ENCODE assay signal across 39 mouse cellular contexts in genomic region chr8:104806127-104806526, GRCm38 (mm10). TPM values are rescaled to one million over a fixed set of nuclear protein-coding genes. Genes with fewer than 3 reads are reported as not detected.
DNase-seq lines count a peak whose midpoint lies in the region; ATAC-seq lines count a peak whose summit lies in the region.
"Had no signal": no experiment of that assay in that cellular context is flagged by ENCODE, and none has a peak within 500 bp of the region (broad histone marks: within the 10 kb centered on the region; RNA-seq: fewer than 3 reads in every experiment).

No protein-coding gene starts in this region.

- H3K4me3 ChIP-seq in forebrain, embryonic 10.5 days, result no peak overlapping the region
- no peak overlapping the region for H3K4me3 ChIP-seq in forebrain, embryonic 12.5 days (replicated peaks)
- H3K4me3 ChIP-seq in midbrain, embryonic 12.5 days, result no peak overlapping the region
- H3K4me3 ChIP-seq in midbrain, embryonic 15.5 days, result no peak overlapping the region
- H3K4me3 ChIP-seq: embryonic facial prominence, embryonic 13.5 days; erythroblast, embryonic 14.5 days; forebrain, embryonic 15.5 days; gastrocnemius, adult 2 months; heart, embryonic 12.5 days; limb, embryonic 12.5 days; liver, embryonic 15.5 days; neural tube, embryonic 13.5 days had no signal

- H3K4me2 ChIP-seq in forebrain, embryonic 12.5 days, result no peak overlapping the region
- no peak overlapping the region for H3K4me2 ChIP-seq in midbrain, embryonic 12.5 days (replicated peaks)
- H3K4me2 ChIP-seq in midbrain, embryonic 15.5 days, result no peak overlapping the region
- H3K4me2 ChIP-seq: embryonic facial prominence, embryonic 13.5 days; forebrain, embryonic 15.5 days; heart, embryonic 12.5 days; hindbrain, embryonic 14.5 days; limb, embryonic 12.5 days; liver, embryonic 15.5 days; lung, embryonic 14.5 days; neural tube, embryonic 13.5 days had no signal

- H3K4me1 ChIP-seq in forebrain, embryonic 10.5 days, result peaks cover 20% of the 10 kb centered on the region
- H3K4me1 ChIP-seq in forebrain, embryonic 12.5 days, result peaks cover 4% of the 10 kb centered on the region
- peaks cover 4% of the 10 kb centered on the region; the same call in 1 of the 2 replicates for H3K4me1 ChIP-seq in midbrain, embryonic 12.5 days
- H3K4me1 ChIP-seq in midbrain, embryonic 15.5 days, result peaks cover 3% of the 10 kb centered on the region; the same call in 1 of the 2 replicates
- H3K4me1 ChIP-seq: embryonic facial prominence, embryonic 13.5 days; forebrain, embryonic 15.5 days; heart, embryonic 12.5 days; limb, embryonic 12.5 days; neural tube, embryonic 13.5 days had no signal

- H3K27me3 ChIP-seq in forebrain, embryonic 10.5 days (ENCODE audit: poor library complexity, severe bottlenecking), result no peaks in the 10 kb centered on the region
- H3K27me3 ChIP-seq in forebrain, embryonic 12.5 days, result no peaks in the 10 kb centered on the region
- H3K27me3 ChIP-seq in midbrain, embryonic 12.5 days, result no peaks in the 10 kb centered on the region
- no peaks in the 10 kb centered on the region for H3K27me3 ChIP-seq in midbrain, embryonic 15.5 days (replicated peaks)
- H3K27me3 ChIP-seq: CH12.LX; embryonic facial prominence, embryonic 13.5 days; forebrain, embryonic 15.5 days; heart, embryonic 12.5 days; limb, embryonic 12.5 days; liver, embryonic 15.5 days; neural tube, embryonic 13.5 days had no signal

- peak; percentile 26 to 38 for DNase-seq in cerebellum, postnatal 10 days
- DNase-seq in cerebellum, adult 9-11 months, result no peak
- peak; percentile 18 for DNase-seq in forebrain, embryonic 10.5 days (ENCODE audit: extremely low spot score, low spot score)
- DNase-seq in thymus, postnatal 0 days (ENCODE audit: low spot score), result no peak
- no peak for DNase-seq in frontal cortex, postnatal 14 days (ENCODE audit: low spot score in 2 of 2)
- DNase-seq: adrenal gland, adult 2 months; adrenal gland, postnatal 36 days; cerebellum, adult 2 months; gastrocnemius, adult 2 months; gastrocnemius, postnatal 36 days; heart, adult 18-20 months; heart, postnatal 4 days; kidney, adult 9 months; kidney, postnatal 10 days; layer of hippocampus, adult 9-11 months; lung, embryonic 14.5 days; lung, postnatal 14 days; right cerebral cortex, postnatal 4 days; thymus, adult 18-20 months; thymus, postnatal 36 days had no signal

- no peak overlapping the region for H3K9ac ChIP-seq in forebrain, embryonic 12.5 days
- H3K9ac ChIP-seq in midbrain, embryonic 12.5 days (replicated peaks), result no peak overlapping the region
- H3K9ac ChIP-seq in midbrain, embryonic 15.5 days, result no peak overlapping the region
- H3K9ac ChIP-seq: embryonic facial prominence, embryonic 13.5 days; forebrain, embryonic 15.5 days; heart, embryonic 12.5 days; hindbrain, embryonic 14.5 days; limb, embryonic 12.5 days; liver, embryonic 15.5 days; lung, embryonic 14.5 days; neural tube, embryonic 13.5 days had no signal

- 7% methylated on average over 2 of the region's 2 CpGs for WGBS in forebrain, embryonic 10.5 days
- WGBS in forebrain, embryonic 12.5 days, result 4% methylated on average over 2 of the region's 2 CpGs
- 8% methylated on average over 2 of the region's 2 CpGs for WGBS in midbrain, embryonic 12.5 days
- 8% methylated on average over 2 of the region's 2 CpGs for WGBS in midbrain, embryonic 15.5 days

- ATAC-seq in forebrain, embryonic 12.5 days (ENCODE audit: low FRiP score), result no peak
- peak; percentile 60 for ATAC-seq in midbrain, embryonic 12.5 days (ENCODE audit: low FRiP score, low read depth)
- no peak; the same call in 1 of the 2 replicates for ATAC-seq in midbrain, embryonic 15.5 days (replicated peaks)
- ATAC-seq: activated CD4-positive, CD25-positive, alpha-beta regulatory T cell, adult 4 months; forebrain, embryonic 15.5 days; intestine, postnatal 0 days had no signal

- H3K27ac ChIP-seq in forebrain, embryonic 10.5 days, result peak overlapping the region; percentile 70
- no peak overlapping the region for H3K27ac ChIP-seq in forebrain, embryonic 12.5 days
- H3K27ac ChIP-seq in midbrain, embryonic 12.5 days (replicated peaks), result no peak overlapping the region
- no peak overlapping the region for H3K27ac ChIP-seq in midbrain, embryonic 15.5 days
- H3K27ac ChIP-seq: embryonic facial prominence, embryonic 13.5 days; forebrain, embryonic 15.5 days; gastrocnemius, adult 2 months; hindbrain, embryonic 14.5 days; limb, embryonic 12.5 days; liver, embryonic 15.5 days; neural tube, embryonic 13.5 days; stomach, postnatal 0 days had no signal

- no peaks in the 10 kb centered on the region for H3K9me3 ChIP-seq in forebrain, embryonic 10.5 days
- no peaks in the 10 kb centered on the region for H3K9me3 ChIP-seq in forebrain, embryonic 12.5 days
- no peaks in the 10 kb centered on the region for H3K9me3 ChIP-seq in midbrain, embryonic 12.5 days
- no peaks in the 10 kb centered on the region for H3K9me3 ChIP-seq in midbrain, embryonic 15.5 days
- H3K9me3 ChIP-seq: embryonic facial prominence, embryonic 13.5 days; forebrain, embryonic 15.5 days; heart, embryonic 12.5 days; limb, embryonic 12.5 days; liver, embryonic 15.5 days; neural tube, embryonic 13.5 days had no signal

- H3K36me3 ChIP-seq in forebrain, embryonic 10.5 days (replicated peaks), result no peaks in the 10 kb centered on the region
- no peaks in the 10 kb centered on the region for H3K36me3 ChIP-seq in forebrain, embryonic 12.5 days (replicated peaks)
- no peaks in the 10 kb centered on the region for H3K36me3 ChIP-seq in midbrain, embryonic 12.5 days
- H3K36me3 ChIP-seq in midbrain, embryonic 15.5 days (replicated peaks), result no peaks in the 10 kb centered on the region
- H3K36me3 ChIP-seq: embryonic facial prominence, embryonic 13.5 days; forebrain, embryonic 15.5 days; heart, embryonic 12.5 days; limb, embryonic 12.5 days; liver, embryonic 15.5 days; neural tube, embryonic 13.5 days had no signal

RNA-seq across cellular contexts. Expression of gene Ces2b, which starts 25.2 kb away (rescaled TPM):
- 0.07 and 0.19 TPM in 2 replicates for polyA plus RNA-seq in forebrain, embryonic 10.5 days (2016; fragmentation: Nextera tagmentation; extraction: Ambion mirVana)
- 0.13 and 0.17 TPM in 2 replicates for polyA plus RNA-seq in forebrain, embryonic 12.5 days (2016; fragmentation: Nextera tagmentation; extraction: Ambion mirVana)
- polyA plus RNA-seq in midbrain, embryonic 12.5 days (2016; fragmentation: Nextera tagmentation; extraction: Ambion mirVana), result 0.10 and 0.12 TPM in 2 replicates
- polyA plus RNA-seq in midbrain, embryonic 15.5 days (2015; fragmentation: Nextera tagmentation; extraction: Ambion mirVana), result 0.28 and 0.42 TPM in 2 replicates
- polyA plus RNA-seq in thymus, postnatal 0 days (2015; fragmentation: Nextera tagmentation; extraction: Ambion mirVana), result 0.26 TPM in 1 of 2 replicates, not detected in the other
- polyA plus RNA-seq: activated CD4-positive, CD25-positive, alpha-beta regulatory T cell, adult 4 months; adrenal gland, adult 2 months; C2C12; cerebellum, adult 2 months; erythroblast, embryonic 14.5 days; heart, embryonic 12.5 days; limb, embryonic 12.5 days; spleen, adult 2 months had no signal

RNA-seq across cellular contexts. Expression of gene Ces2c, which starts 40.7 kb away (rescaled TPM):
- not detected in 2 replicates for polyA plus RNA-seq in forebrain, embryonic 10.5 days (2016; fragmentation: Nextera tagmentation; extraction: Ambion mirVana)
- polyA plus RNA-seq in forebrain, embryonic 12.5 days (2016; fragmentation: Nextera tagmentation; extraction: Ambion mirVana), result not detected in 2 replicates
- polyA plus RNA-seq in midbrain, embryonic 12.5 days (2016; fragmentation: Nextera tagmentation; extraction: Ambion mirVana), result not detected in 2 replicates
- not detected in 2 replicates for polyA plus RNA-seq in midbrain, embryonic 15.5 days (2015; fragmentation: Nextera tagmentation; extraction: Ambion mirVana)
- polyA plus RNA-seq in thymus, postnatal 0 days (2015; fragmentation: Nextera tagmentation; extraction: Ambion mirVana), result 0.49 and 0.56 TPM in 2 replicates
- polyA plus RNA-seq: adrenal gland, adult 2 months; C2C12; cerebellum, adult 2 months; embryonic facial prominence, embryonic 13.5 days; erythroblast, embryonic 14.5 days; forebrain, embryonic 15.5 days; frontal cortex, adult 2 months; heart, embryonic 12.5 days; heart, postnatal 0 days; hindbrain, embryonic 14.5 days; limb, embryonic 12.5 days; lung, embryonic 14.5 days; neural tube, embryonic 13.5 days had no signal

Comparison
In these comparisons a context has a peak if more than half of its experiments do, and no peak if none do; other contexts are left out.
1. DNase-seq: peak in cerebellum, postnatal 10 days (2 of 2) and forebrain, embryonic 10.5 days (single experiment); none in cerebellum, adult 9-11 months (single experiment), thymus, postnatal 0 days (single experiment) and frontal cortex, postnatal 14 days (0 of 2).